Comparison of ENCODE assay signal across 8 mouse cellular contexts in the genomic region with DNA sequence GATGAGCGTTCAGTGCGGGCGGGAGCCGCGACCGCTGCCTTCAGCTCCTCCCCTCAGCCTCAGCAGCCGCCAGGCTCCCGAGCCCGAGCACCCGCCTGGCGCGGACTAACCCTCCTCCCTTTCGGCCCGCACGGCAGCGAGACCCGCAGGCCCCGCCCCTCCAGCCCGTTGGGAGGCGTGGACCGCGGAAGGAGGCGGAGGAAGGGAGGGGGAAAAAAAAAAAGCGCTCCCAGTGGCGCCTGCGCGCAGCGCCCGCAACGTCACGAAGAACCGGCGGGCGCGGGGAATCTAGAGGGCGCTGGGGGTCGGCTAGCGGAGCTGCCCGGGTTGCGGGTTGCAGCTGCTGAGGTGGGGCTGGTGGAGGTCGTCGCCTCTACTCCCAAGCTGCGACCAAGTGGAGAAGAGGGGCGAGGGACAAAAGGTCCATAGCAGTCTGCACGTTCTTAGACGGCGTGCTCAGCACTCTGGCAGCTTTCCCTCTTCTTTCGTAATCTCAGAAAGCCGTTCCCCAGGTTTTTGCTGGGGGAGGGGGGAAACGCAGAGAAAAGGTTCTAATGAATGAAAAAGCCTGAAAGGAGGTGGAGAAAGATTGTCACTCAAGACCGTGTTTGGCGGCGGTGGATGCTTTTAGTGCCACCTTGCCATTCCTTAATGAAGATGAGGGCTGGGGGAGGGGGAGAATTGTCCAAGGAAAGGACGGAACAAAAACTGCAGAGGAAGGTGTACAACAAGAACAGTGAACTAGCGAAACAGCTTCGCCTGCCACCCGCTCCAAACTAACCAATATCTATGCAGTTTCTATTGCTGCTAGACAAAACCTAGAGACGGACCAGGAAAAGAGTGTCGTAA. TPM values are rescaled to one million over a fixed set of nuclear protein-coding genes. Genes with fewer than 3 reads are reported as not detected.
DNase-seq lines count a peak whose midpoint lies in the region; ATAC-seq and TF ChIP-seq lines count a peak whose summit lies in the region.

No protein-coding gene starts in this region.

- H3K4me2 ChIP-seq in heart, embryonic 11.5 days: peak overlapping the region; percentile 65
- H3K4me2 ChIP-seq in kidney, embryonic 16.5 days (replicated peaks; ENCODE audit: low read depth, low read length): peak overlapping the region; percentile 59

- ATAC-seq in heart, embryonic 11.5 days (replicated peaks; ENCODE audit: insufficient number of reproducible peaks, low FRiP score, low TSS enrichment): peak; percentile 92
- peak; percentile 94 for ATAC-seq in kidney, embryonic 16.5 days (ENCODE audit: low FRiP score, low TSS enrichment)
- peak; percentile 74 for ATAC-seq in monocyte, adult 5-6 weeks (replicated peaks; ENCODE audit: insufficient number of reproducible peaks, low FRiP score, low TSS enrichment, poor library complexity, severe bottlenecking)

- H3K36me3 ChIP-seq in erythroblast, embryonic 14.5 days (ENCODE audit: control insufficient read depth): no peaks in the 10 kb centered on the region
- no peaks in the 10 kb centered on the region for H3K36me3 ChIP-seq in heart, embryonic 11.5 days (ENCODE audit: control insufficient read depth, insufficient read depth, low read length)
- H3K36me3 ChIP-seq in kidney, embryonic 16.5 days (ENCODE audit: insufficient read depth, low read length): no peaks in the 10 kb centered on the region
- H3K36me3 ChIP-seq in liver, adult 2 months (ENCODE audit: control insufficient read depth, insufficient read depth, low read length): no peaks in the 10 kb centered on the region

- TF ChIP-seq CTCF in liver, adult 2 months (IDR thresholded peaks at IDR 0.05; ENCODE audit: low read depth, low read length): no peak

- peaks cover 23% of the 10 kb centered on the region for H3K27me3 ChIP-seq in erythroblast, embryonic 14.5 days (ENCODE audit: control insufficient read depth)
- no peaks in the 10 kb centered on the region for H3K27me3 ChIP-seq in heart, embryonic 11.5 days (ENCODE audit: control insufficient read depth, insufficient read depth, low read length)
- H3K27me3 ChIP-seq in kidney, embryonic 16.5 days (ENCODE audit: insufficient read depth, low read length): no peaks in the 10 kb centered on the region
- H3K27me3 ChIP-seq in liver, adult 2 months (ENCODE audit: control insufficient read depth, insufficient read depth, low read length): no peaks in the 10 kb centered on the region

- peak; percentile 89 for DNase-seq in CD4-positive helper T cell, adult 2 months (ENCODE audit: low read depth, low spot score)
- DNase-seq in brain, embryonic 18.5 days (ENCODE audit: low read depth, low spot score): peak; percentile 90
- DNase-seq in liver, adult 2 months (ENCODE audit: extremely low read depth, low read depth, low spot score): peak; percentile 74
- peak; percentile 80 to 81 for DNase-seq in spleen, postnatal 36 days (ENCODE audit: low spot score in 2 of 2)

- peaks cover 9% of the 10 kb centered on the region for H3K9me3 ChIP-seq in erythroblast, embryonic 14.5 days (ENCODE audit: control insufficient read depth, low read length)
- no peaks in the 10 kb centered on the region for H3K9me3 ChIP-seq in heart, embryonic 11.5 days (replicated peaks; ENCODE audit: control insufficient read depth, low read length)
- H3K9me3 ChIP-seq in kidney, embryonic 16.5 days (ENCODE audit: low read length): no peaks in the 10 kb centered on the region

- peaks cover 25% of the 10 kb centered on the region for H3K4me1 ChIP-seq in erythroblast, embryonic 14.5 days (ENCODE audit: control insufficient read depth)
- H3K4me1 ChIP-seq in heart, embryonic 11.5 days (ENCODE audit: control insufficient read depth, insufficient read depth, low read length): no peaks in the 10 kb centered on the region
- no peaks in the 10 kb centered on the region for H3K4me1 ChIP-seq in kidney, embryonic 16.5 days (ENCODE audit: insufficient read depth, low read length)
- no peaks in the 10 kb centered on the region for H3K4me1 ChIP-seq in liver, adult 2 months (ENCODE audit: control insufficient read depth, insufficient read depth, low read length)

- TF ChIP-seq POLR2A in liver, adult 2 months (IDR thresholded peaks at IDR 0.05; ENCODE audit: extremely low read depth, insufficient read depth, low read length): peak; percentile 54; the same call in 1 of the 2 replicates

- H3K4me3 ChIP-seq in erythroblast, embryonic 14.5 days (replicated peaks): peak overlapping the region; percentile 71
- H3K4me3 ChIP-seq in heart, embryonic 11.5 days (ENCODE audit: low read depth, low read length): peak overlapping the region; percentile 61
- peak overlapping the region; percentile 68 for H3K4me3 ChIP-seq in kidney, embryonic 16.5 days (ENCODE audit: low read length)
- H3K4me3 ChIP-seq in liver, adult 2 months (ENCODE audit: insufficient read depth, low read depth, low read length): peak overlapping the region; percentile 100

- WGBS in heart, embryonic 11.5 days (ENCODE audit: insufficient replicate concordance): 16% methylated on average over 46 of the region's 59 CpGs
- 13% methylated on average over 48 of the region's 59 CpGs for WGBS in kidney, embryonic 16.5 days
- 1% methylated on average over 20 of the region's 59 CpGs for WGBS in liver, adult 2 months

- H3K9ac ChIP-seq in heart, embryonic 11.5 days (ENCODE audit: low read depth, low read length): peak overlapping the region; percentile 77
- H3K9ac ChIP-seq in kidney, embryonic 16.5 days (replicated peaks; ENCODE audit: low read length): peak overlapping the region; percentile 84
- peak overlapping the region; percentile 91 for H3K9ac ChIP-seq in liver, adult 2 months (ENCODE audit: low read depth, low read length)

- H3K27ac ChIP-seq in heart, embryonic 11.5 days (ENCODE audit: low read depth, low read length): peak overlapping the region; percentile 85
- H3K27ac ChIP-seq in kidney, embryonic 16.5 days (ENCODE audit: low read length): peak overlapping the region; percentile 85
- H3K27ac ChIP-seq in liver, adult 2 months (replicated peaks; ENCODE audit: insufficient read depth, low read depth, low read length): peak overlapping the region; percentile 99

- H3K79me2 ChIP-seq in liver, adult 2 months (ENCODE audit: control insufficient read depth, insufficient read depth, low read length): no peaks in the 10 kb centered on the region

RNA-seq across cellular contexts. Expression of a gene that starts 4.3 kb away (rescaled TPM):
- polyA plus RNA-seq in erythroblast, embryonic 14.5 days (2012): 0.15 TPM in 1 of 2 replicates, not detected in the other
- polyA plus RNA-seq in heart, embryonic 11.5 days (2014; fragmentation: Nextera tagmentation; extraction: Ambion mirVana): 7.5 and 7.7 TPM in 2 replicates
- polyA plus RNA-seq in kidney, embryonic 16.5 days (2015; fragmentation: Nextera tagmentation; extraction: Ambion mirVana): 13.6 and 16.2 TPM in 2 replicates
- 9.3 and 10.6 TPM in 2 replicates for total RNA-seq in liver, adult 2 months (2014; rRNA removed)
- 1.8 and 2.7 TPM in 2 replicates for polyA plus RNA-seq in liver, adult 2 months (2012; rRNA removed)
- 24.5 to 34.4 TPM (median 28.4 TPM) in 3 replicates for total RNA-seq in monocyte, adult 5-6 weeks (2017)

Comparison
In these comparisons a context has a peak if more than half of its experiments do, and no peak if none do; other contexts are left out.
1. Peak in every context shown above with its lines: DNase-seq, ATAC-seq, H3K4me3 ChIP-seq and H3K27ac ChIP-seq.